Mouse (Mus musculus) CD4-positive, CD25-positive, alpha-beta regulatory T cell, adult 2 months (primary cell): ENCODE results near the gene Thrsp.

Experiments used
- DNase-seq: peaks from one replicate; pipeline ENCODE4 v3.0.0-alpha.2; 2012; ENCODE audit warnings: low read depth, low spot score

Thrsp gene

DNA sequence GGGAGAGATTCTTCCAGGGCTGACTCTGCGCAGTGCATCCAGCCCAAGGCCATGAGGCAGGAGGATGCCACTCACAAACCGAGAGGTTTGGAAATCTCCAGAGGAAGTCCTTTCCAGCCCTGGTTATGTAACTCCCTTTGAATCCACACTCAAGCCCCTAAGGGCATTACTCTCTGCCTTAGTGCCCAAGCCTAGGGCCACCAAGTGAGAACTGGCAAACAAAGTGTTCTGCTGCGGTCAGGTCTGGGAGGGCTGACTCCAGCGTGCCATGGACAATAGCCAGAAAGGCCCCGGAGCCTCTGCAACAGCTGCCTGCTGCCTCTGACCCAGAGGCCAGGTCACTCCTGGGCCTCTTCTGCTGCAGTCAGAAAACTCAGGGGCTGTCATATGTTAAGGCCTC lies 1.2 kb upstream of the Thrsp start:
- DNase-seq = no peak

DNA sequence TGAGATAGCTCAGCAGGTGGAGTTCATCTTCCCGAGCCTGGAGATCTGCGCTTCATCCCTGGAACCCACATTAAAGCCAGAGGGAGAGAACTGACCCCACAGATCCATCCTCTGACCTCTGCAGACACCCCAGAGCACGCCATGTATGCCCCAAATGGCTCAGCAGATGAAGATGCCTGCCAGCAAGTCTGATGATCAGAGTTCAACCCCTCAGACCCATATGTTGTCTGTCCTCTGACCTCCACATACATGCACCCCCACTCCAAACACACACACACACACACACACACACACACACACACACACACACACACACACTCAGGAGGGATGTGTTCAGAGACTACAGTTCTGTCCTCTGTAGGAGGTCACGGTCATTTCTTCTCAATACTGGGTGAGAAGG lies 1.1 kb downstream of the Thrsp start:
- DNase-seq = no peak

- no peak for DNase-seq
Measured at GRCm38 (mm10) chr7:97414915-97415687, 2.4 kb downstream of the Thrsp start.

GRCm38 (mm10) chr7:97414426-97414825 lies 3.1 kb downstream of the Thrsp start:
- DNase-seq = no peak

GRCm38 (mm10) chr7:97413981-97414380 lies 3.5 kb downstream of the Thrsp start:
- DNase-seq = no peak

DNA sequence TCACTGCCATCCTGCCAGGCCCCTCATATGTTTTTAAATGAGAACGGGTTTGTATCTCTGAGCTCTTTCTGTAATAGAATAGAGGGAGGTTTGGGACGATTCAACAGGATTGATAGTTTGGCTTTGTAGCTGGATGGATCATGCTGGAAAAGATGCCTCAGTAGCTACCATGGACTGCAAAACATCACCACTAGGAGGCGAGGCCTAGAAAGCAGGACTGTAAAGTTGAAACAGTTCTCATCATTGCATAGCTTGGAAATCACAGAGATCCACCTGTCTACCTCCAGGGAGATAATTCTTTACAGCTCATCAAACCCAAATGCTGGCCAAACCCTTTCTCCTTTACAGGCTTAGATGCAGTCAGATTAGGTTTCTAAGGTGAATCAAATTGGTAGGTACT lies 6.0 kb downstream of the Thrsp start:
- no peak for DNase-seq

DNA sequence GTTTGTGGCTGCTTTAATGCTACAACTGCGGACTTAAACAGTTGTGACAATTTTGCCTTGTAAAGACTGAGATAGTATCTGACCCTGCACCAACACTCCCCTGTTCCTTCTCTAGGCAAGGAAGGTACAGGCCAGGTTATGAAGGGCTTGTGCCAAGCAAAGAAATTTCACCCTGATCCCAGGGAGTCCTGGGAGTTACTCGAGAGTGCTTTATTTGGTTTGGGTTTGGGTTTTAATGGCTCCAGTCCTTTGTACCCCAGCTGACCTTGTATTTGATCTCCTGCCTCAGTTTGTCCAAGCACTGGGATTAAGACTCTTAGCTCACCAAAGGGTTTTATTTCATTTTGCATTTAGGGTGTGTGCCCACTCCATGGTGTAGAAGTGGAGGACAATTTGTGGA lies 6.4 kb downstream of the Thrsp start:
- no peak for DNase-seq

DNA sequence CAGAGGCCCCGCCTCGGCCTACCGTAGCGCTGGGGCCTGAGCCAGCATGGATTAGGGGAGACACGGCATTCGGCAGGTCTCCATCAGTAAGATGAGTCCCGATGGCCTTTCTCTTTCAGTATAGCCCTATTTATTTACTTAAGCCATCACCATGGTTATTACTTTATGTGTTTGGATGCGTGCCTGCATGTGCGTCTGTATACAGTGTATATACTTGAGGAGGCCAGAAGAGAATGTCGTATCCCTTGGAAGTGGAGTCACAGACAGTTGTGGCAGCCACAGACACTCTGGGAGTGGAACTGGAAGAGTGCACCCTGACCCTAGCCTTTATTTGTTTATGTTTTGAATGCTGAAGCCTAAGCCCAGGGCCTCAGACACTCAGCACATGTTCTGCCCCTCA lies 10.4 kb downstream of the Thrsp start:
- DNase-seq = no peak

- peak; percentile 90 for DNase-seq
Measured at GRCm38 (mm10) chr7:97399960-97400715, 17.4 kb downstream of the Thrsp start, which contains the start of gene Ndufc2. Gene Ndufc2 (plus strand): TSS chr7:97400003.

DNA sequence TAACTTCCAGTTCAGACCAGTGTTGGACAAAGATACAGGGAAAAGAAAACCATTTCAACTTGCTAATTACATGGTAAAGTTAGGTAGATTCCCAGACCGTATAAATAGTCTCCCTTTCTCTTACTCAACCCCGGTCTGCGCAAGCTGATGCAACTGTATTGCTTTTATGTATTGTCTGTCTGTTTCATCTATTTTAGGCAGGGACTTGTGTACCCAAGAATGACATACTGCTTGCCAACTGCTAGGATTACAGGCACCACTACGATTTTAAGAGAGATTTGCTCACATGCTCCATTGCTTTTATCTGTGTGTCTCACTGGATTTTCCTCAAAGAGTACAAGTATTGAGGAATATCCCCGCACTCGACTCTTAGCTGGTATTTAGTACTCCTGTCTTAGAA lies 18.6 kb downstream of the Thrsp start:
- DNase-seq = no peak

DNA sequence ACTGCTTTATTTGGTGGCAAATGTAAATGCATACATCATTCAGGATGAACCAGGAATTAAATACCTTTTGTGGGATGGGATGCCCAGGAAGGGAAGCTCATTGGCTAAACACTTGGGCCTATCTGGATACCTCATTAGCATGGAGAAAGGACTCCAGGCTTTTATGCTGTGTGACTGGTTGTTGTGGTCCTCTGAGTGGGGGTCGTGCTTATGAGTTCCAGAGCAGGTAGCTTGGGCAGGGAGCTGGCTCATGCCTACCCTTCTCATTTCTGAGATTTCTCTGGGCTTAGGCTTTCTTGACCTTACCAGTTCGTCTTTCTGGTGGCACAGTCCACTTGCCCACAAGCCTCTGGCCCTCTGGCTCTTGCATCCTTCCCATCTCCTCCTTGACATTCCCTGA lies 23.2 kb downstream of the Thrsp start:
- no peak for DNase-seq

DNA sequence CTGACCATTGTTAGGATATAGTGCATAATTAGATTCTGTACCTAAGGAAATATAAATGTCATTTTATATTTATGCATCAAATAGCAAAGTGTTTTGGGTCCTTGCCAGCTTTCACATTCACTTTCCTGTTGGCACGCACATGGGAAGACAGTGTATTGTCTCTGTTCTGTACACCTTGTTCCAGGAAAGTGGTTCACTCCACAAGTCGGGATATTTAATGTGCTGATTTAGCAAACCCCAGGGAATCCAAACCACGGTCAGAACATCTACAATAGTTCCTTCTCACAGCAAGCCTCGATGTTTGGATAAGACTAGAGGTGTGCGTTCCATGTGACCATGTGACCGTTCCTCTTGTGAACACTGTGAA lies 25.5 kb downstream of the Thrsp start:
- no peak for DNase-seq

- no peak for DNase-seq
Measured at GRCm38 (mm10) chr7:97391293-97392078, 26.0 kb downstream of the Thrsp start.

- no peak for DNase-seq
Measured at GRCm38 (mm10) chr7:97388541-97388940, 29.0 kb downstream of the Thrsp start.

DNA sequence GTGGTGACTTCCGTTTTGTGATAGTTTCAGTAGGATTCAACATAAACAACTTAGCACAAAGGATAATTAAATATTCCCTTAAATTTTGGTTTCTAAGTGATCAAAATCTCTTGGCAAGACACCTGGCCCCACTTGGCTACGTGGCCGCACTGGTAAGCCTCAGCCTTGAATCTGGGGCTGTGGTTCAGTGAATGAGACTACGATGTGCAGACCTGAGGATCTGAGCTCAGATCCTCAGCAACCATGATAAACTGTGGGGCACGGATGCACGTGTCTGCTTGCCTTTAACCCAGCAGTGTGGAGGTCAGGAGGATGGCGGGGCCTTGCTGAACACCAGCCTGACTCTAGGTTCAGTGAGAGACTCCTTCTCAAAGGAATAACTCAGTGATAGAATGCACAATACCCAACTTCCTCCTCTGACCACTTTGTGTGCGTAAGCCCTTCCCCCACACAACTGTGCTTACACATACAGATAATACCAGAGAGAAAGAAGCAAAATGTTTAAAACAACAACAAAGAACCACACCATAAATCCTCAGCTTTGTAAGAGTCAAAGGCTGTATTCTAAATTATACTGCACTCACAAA lies 29.9 kb downstream of the Thrsp start:
- DNase-seq = no peak

DNA sequence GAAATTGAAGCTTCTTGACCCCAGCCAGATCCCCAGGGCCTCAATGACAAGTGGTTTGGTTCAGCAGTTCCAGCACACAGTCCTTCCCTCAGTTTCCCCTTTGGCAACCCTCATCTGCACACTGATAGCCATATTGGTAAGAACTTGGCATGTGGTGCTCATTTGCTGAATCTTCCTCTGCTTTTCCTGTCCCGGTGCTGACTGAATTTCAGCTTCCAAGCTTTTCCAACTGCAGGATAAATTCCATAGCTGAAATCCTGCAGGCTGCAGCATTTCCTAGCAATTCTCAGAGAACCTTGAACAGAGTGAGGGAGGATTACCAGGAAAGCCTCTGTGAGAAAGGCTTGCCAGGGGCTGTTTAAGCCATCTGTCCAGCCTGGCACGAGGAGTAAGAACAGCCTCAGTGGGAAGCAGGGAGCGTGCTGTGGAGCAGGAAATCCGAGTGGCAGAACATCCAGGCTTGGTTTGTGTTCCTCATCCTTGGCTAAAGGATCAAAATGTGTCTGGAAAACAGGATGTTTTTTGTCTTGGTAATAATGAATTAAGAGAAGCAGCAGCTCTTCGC lies 30.6 kb downstream of the Thrsp start:
- no peak for DNase-seq

GRCm38 (mm10) chr7:97386106-97386805 lies 31.3 kb downstream of the Thrsp start:
- no peak for DNase-seq

DNA sequence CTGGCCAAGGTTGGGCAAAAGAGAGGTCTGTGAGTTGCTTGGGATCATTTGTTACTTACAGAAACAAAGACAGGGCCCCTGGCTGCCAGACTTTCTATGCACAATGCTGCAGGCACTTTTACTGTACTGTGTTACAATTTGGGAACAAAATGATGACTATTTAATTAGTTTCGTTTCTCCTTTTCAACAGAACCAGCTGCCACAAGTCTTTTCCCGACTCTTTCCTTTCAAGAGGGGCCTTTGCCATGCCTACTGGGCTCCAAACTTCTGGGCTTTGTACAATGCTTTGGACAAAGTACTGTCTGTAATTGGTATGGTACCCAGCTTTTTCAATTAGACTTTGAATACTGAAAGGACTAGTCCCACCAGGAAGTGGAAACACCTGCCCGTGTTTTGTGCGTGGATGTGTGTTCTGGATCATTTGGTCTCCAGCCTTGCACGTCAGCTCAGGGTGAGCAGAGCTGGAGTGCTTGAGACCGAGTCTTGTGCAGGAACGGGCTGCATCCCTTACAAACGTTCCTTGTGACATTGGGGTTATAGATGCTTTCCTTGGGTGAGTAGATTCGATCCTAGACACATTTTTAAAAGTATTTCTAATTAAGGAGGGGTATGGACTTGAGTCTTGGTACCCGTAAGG lies 33.9 kb downstream of the Thrsp start:
- DNase-seq = no peak

DNA sequence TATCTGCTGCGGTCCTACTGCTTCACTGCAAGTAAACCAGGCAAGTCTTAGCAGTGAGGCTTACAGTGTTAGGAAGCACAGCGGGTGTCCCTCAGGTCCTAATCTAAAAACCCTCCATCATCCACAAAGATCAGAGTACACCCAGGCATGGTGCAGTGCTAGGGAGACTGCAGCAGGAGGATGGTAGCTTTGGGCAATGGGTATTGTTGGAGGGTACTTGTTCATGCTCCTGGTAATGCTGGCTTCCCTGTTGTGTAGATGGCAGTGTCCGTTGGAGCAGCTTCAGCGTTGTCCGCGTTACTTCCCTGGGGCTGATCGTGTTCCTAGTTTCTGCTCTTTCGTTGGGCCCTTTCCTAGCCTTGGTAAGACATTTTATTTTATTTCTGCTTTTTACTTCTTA lies 34.9 kb downstream of the Thrsp start:
- DNase-seq = no peak

GRCm38 (mm10) chr7:97380500-97381123 lies 36.9 kb downstream of the Thrsp start:
- DNase-seq = no peak
